Mouse (Mus musculus): ENCODE data around the gene Ppp4r1. TPM values are rescaled to one million over a fixed set of nuclear protein-coding genes. Genes with fewer than 3 reads are reported as not detected.

Gene Ppp4r1
- total RNA-seq, 2 experiments from 2014 or later: 32.3 to 35.1 TPM

GRCm38 (mm10) chr17:65884691-65885397, 102.5 kb downstream of the Ppp4r1 start:
- Histone ChIP-seq H3K27ac (peak overlapping the region; percentile 93), H3K4me3 (peak overlapping the region; percentile 93)
- TF ChIP-seq CTCF (conservative IDR thresholded peaks at IDR 0.05): no peak
- peak; percentile 99 to 100 for DNase-seq (ENCODE audit: low spot score in 2 of 2)

DNA sequence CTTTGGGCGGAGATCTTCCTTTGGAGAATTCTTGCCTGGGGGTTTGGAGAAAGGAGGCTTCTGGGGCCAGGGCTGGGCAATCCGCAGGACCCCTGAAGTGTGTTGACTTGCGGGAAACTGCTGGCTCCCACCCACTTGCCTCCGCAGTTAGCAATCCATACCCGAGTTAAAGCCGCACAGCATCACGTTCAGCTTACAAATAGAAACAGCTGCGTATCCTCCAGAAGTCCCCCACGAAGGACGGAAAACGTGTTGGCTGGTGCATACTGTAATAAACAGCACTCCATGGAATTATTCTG, 103.0 kb downstream of the Ppp4r1 start:
- Histone ChIP-seq H3K27ac (peak overlapping the region; percentile 92), H3K4me3 (peak overlapping the region; percentile 93)
- no peak for TF ChIP-seq CTCF (conservative IDR thresholded peaks at IDR 0.05)
- DNase-seq (ENCODE audit: low spot score in 2 of 2): no peak

- Histone ChIP-seq H3K4me3 (peak within 1 kb of the TSS; percentile 93), H3K27ac (peak within 1 kb of the TSS; percentile 93)
- DNase-seq (ENCODE audit: low spot score in 2 of 2): peak; percentile 26 to 44
- TF ChIP-seq CTCF (conservative IDR thresholded peaks at IDR 0.05): no peak
Measured at GRCm38 (mm10) chr17:65885697-65886529, 103.5 kb downstream of the Ppp4r1 start, which contains the start of gene Ralbp1. TSS of gene Ralbp1 (minus strand) at chr17:65885798.

- TF ChIP-seq CTCF (conservative IDR thresholded peaks at IDR 0.05): no peak
- no peak for DNase-seq (ENCODE audit: low spot score in 2 of 2)
- Histone ChIP-seq H3K27ac (peak overlapping the region; percentile 92), H3K4me3 (peak overlapping the region; percentile 93)
Measured at GRCm38 (mm10) chr17:65886571-65886970, 104.2 kb downstream of the Ppp4r1 start.

GRCm38 (mm10) chr17:65889476-65889875, 107.1 kb downstream of the Ppp4r1 start:
- DNase-seq (ENCODE audit: low spot score in 2 of 2): no peak
- no peak for TF ChIP-seq CTCF (conservative IDR thresholded peaks at IDR 0.05)
- Histone ChIP-seq H3K27ac (no peak overlapping the region), H3K4me3 (no peak overlapping the region)

Other genes with a start within 250 kb of the Ppp4r1 start
- under 1 TPM; 0.91 to 0.97 TPM for gene Tmem232, start 241.8 kb upstream of the Ppp4r1 start, total RNA-seq (2021)
- 100 to 1,000 TPM; 131 to 137 TPM for gene Vapa, start 169.0 kb upstream of the Ppp4r1 start, total RNA-seq (2021)
- gene Txndc2, start 140.4 kb upstream of the Ppp4r1 start, total RNA-seq (2021): not detected
- gene Rab31, start 9.8 kb upstream of the Ppp4r1 start, total RNA-seq (2021): 10 to 100 TPM; 46.9 TPM
- 10 to 100 TPM; 54.2 to 56.8 TPM for gene Ralbp1, start 103.2 kb downstream of the Ppp4r1 start, total RNA-seq (2021)
- gene Twsg1, start 168.7 kb downstream of the Ppp4r1 start, total RNA-seq (2021): 10 to 100 TPM; 25.0 to 29.9 TPM